Mouse (Mus musculus) left cerebral cortex, postnatal 25 days (tissue): ENCODE data around the gene Rasgrf2. TPM values are rescaled to one million over a fixed set of nuclear protein-coding genes. Genes with fewer than 3 reads are reported as not detected.
"Not testable (repeated sequence)": the region's sequence is repeated elsewhere in the genome, so short reads cannot be mapped to it uniquely, and the experiment has no call there.

Source experiments
- DNase-seq, 2 experiments: peaks; one replicate each; pipeline ENCODE4 v3.0.0; 2022; ENCODE audit warnings: low spot score in 2 of 2, mixed read lengths in 1 of 2
- intact Hi-C: fragments of 180-260 bp; cut with DNase I; formaldehyde crosslinking; loops from one replicate; pipeline ENCODE4 v1.15.1; 2025
- total RNA-seq, 2 experiments: library from RNA; stranded (reverse); gene quantifications; 2 replicates each; pipeline ENCODE4 v1.2.3; 2021

Rasgrf2 gene
- total RNA-seq = 100 to 1,000 TPM; 192 to 196 TPM

DNA sequence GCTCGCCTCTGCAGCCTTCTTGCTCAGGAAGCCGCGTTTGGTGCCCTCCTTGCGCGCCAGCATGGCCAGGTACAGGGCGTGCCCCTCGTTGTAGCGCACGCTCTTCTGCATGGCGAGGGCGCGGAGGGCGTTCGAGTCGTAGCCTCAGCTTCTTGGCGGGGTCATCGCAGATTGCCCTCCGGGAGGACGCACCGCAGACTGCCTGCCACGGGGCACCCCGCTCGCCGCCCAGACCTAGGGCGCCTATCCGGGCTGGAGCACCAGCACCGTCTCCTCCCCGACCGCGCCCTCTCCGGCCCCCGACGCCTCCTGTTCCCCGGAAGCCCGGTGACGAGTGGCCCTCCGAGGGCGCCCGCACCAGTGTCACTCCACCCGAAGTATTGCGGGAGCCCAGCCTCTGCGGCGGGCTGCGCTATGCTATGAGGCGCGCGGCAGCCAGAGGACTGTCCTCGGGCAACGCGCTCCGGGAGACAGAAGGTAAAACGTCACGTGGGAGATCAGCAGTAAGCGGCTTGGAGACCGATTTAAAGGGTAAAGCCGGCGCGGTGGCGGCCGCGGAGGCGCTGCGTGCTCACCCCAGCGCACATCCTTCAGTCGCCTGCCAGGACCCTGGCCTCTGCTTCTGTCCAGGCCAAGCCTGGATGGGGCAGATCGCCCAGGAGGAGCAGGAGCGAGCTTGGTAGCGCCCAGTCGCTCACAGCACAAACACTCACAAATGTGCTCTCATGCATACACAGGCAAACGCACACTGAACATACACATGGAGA, at the start of gene Rasgrf2:
Rasgrf2 (minus strand) TSS at position 273 of the 767 bp plus-strand sequence.
- DNase-seq = peak; percentile 74 to 78
- intact Hi-C loops = loop anchor here (2.0 to 5.0 kb wide), 3 partner anchors 105 to 224 kb away; no protein-coding TSS in a partner anchor

DNA sequence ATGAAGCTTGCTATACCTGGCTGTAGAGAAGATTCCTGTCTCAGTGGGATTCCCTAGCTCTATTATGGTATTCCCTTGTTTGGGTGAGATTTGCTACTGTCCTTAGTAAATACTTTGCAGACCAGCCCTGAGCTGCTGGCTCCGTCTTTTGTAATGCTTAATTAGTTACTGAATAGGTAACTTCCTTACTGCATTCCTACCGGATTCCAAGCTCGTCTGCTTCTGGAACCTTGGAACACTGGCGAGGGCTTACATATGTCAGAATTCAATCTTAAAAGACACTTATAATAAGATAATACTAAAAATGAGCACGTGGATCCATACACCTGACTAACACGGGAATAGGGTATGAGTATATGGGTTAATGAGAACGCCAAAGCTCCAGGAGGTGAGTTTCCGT, 41.2 kb upstream of the Rasgrf2 start:
- intact Hi-C loops, DNase-seq: not testable (repeated sequence)

DNA sequence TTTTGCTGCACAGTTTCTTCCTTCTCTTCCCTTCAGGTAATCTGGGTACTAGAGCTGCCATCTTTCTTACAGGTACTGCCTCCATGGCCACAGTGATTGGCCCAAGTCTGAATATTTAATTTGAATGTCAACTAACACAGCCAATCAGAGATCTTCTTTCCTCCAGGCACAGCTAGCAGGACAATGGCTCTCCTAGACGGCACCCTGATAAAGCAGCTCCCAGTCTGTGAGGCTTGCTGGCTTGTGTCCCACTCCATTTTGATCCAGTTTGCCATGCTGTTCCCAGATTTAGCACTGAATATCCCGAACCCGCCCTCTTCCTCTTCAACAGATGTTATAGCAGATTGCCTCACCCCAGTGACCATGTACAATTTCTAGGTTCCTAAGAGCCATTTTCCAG, 19.1 kb upstream of the Rasgrf2 start:
- intact Hi-C loops = no loop called here
- DNase-seq = no peak

DNA sequence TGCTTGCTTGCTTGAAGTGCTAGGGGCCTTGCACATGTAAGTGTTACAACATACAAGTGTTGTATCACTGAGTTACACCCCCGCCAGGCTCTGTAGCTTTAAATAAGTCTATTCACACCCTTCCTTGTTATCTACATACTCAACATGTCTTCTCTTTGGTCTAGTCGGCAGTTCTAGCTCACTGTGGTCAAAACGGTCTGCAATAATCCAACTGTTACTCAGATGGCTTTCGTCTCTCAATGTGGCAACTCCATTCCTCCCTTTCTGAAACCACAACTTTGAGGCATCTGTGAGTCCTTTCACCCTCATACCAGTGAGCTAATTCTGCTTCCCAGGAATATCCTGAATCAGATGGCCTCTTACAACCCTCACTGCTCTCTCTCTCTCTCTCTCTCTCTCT, 17.4 kb upstream of the Rasgrf2 start:
- DNase-seq = no peak
- intact Hi-C loops = no loop called here

DNA sequence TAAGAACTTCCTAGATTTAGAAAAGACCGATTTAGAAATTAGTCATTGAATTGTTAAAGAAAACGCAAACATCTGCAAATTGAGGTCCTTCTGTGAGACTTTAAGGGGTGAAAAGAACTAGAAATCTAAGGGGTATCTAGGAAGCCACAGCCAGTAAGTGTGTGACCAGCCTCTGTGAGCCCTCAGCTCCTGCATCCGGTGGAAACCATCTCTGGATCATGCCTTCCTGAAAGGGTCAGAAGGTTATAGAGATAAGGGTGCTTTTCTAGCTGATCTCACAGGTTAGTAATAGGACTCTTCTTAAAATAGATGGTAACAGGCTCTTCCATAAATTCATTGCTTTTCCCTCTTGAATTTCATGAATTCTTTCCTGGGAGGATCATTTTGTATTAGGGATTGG, 3.3 kb upstream of the Rasgrf2 start:
- intact Hi-C loops = loop anchor here (5.0 kb wide), 1 partner anchor 227 kb away; no protein-coding TSS in a partner anchor

DNA sequence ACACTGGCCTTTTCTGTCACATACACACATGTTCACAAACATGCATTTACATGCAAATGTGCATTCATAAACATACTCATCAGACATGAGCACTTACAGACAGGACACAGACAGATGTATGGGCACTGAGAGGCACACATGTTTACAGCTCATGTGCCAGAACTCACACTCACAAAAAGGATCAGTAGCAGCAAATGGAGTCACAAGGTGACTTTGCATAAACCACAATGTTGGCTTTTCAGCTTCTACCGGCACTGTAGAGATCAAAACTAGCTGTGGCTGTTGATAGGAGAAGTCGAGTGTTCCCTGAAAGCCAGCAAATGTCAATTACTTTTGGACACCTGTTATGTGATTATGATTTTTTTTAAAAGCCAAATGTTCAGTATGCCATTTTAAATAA, 1.1 kb upstream of the Rasgrf2 start:
- no peak for DNase-seq
- intact Hi-C loops = loop anchor here (5.0 kb wide), 1 partner anchor 225 kb away; no protein-coding TSS in a partner anchor

More for the DNA sequence above, 3.3 kb upstream of the Rasgrf2 start:
- DNase-seq = no peak

DNA sequence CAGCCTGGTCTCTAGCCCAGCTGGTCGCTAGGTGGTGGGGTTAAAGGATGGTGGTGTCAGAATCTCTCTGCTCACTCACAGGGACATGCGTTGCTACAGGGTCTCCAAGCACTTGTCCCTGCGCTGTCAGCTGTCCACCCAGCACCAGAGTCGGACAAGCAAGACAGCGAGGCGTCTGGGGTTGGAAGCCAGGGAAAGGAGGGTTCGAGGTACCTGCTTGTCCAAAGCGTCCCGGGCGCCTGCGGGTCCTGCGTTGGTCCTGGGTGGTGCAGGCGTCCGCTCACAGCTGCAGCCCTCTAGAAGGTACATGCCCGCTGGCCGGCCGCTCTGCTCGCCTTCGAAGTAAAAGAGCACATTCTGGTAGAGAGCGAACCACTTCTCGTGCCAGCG, 467 bp downstream of the Rasgrf2 start:
- intact Hi-C loops = loop anchor here (2.0 to 5.0 kb wide), 3 partner anchors 106 to 224 kb away; no protein-coding TSS in a partner anchor
- DNase-seq = peak; percentile 32 to 42

DNA sequence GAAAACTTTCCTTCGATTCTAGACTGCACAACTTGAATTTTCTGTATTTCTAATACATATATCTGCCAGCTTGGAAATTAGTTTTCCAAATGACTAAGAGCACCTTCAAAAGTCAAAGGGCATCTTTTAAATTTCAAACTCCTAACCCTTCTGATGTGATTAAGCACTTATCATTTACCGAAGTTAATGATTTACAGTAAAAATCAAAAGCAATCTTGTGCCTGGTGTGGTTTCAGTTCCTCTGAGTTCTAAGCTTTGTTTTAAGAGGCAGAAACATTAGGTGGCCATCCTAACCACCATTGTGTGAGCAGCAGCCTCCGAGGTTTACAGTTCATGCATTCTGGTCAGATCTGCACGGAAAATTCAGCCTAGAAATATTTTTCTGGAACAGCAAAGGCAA, 1.6 kb downstream of the Rasgrf2 start:
- intact Hi-C loops = loop anchor here (2.0 to 5.0 kb wide), 4 partner anchors 77 to 223 kb away; no protein-coding TSS in a partner anchor
- DNase-seq = no peak

DNA sequence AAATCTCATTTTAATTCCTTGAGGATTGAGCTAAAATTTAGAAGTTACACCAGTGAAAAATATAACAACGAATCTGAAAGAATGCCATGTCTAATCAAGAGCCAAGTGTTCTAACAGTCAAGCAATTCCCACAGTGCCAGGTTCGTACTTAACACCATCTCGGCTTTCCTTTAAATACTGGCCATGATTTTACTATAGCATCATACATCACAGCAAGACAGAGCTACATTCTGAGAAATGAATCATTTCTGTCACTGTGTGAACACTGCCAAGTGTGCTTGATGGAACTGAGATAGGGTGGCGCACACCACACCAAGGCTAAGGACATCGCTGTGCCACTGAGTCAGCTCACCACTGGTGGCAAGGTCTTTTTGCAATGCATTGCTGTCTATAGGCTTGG, 5.6 kb downstream of the Rasgrf2 start:
- intact Hi-C loops = no loop called here
- peak in 1 of 2 experiments; percentile 74 for DNase-seq

DNA sequence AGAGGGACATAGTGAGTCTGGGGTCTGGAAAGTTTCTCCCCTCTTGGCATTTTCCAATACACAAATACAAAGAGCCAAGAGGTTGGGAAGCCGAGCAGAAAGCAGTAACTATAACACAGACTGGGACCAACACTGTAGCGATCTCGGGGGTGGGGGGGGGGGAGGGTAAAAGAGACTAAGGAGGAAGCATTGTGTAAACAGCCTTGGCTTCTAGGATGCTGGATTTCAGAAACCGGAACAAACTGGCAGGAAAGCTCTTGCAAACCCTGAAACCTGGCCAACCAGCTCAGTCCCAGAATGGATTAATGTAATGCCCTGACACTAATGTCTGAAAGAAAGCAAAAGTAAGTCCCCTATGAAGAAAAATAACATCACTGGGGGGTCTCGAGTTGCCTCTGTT, 11.8 kb downstream of the Rasgrf2 start:
- intact Hi-C loops = no loop called here
- no peak for DNase-seq

DNA sequence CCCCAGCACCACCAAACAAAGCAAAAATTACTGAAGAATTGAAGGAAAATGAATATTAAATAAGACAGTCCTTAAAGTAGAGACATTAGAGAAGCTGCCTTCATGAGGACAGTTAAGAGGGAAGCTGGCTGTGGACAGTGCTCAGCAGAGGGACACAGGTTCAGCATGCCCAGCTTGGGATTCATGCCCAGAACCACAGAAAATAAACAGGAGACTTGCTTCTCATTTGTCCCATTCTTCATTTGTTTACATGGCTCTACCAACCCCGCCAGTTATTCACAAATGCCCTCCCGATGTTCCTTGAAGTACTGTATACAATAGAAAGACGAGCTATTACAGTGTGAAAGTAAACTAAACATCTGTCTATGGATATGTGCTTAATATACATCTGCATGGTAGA, 17.4 kb downstream of the Rasgrf2 start:
- intact Hi-C loops = no loop called here
- DNase-seq = no peak

DNA sequence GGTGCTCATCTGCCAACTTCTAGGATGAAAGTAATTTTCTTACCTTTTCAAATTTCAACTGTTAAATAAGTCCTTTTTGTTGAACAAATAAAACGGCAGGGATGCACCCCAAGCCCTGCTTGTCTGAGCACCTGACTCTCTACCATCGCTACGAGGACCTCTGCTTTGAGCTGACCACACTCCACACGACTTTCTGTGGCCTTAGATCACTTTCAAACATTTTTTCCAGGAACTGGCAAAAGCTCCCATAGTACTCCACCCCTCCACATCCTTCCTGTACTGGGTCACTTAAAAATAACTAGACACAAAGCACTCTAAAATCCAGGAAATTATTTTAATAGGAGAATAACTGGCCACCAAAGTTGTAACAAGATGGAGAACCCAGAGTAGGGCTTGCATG, 23.2 kb downstream of the Rasgrf2 start:
- intact Hi-C loops = no loop called here
- no peak for DNase-seq

DNA sequence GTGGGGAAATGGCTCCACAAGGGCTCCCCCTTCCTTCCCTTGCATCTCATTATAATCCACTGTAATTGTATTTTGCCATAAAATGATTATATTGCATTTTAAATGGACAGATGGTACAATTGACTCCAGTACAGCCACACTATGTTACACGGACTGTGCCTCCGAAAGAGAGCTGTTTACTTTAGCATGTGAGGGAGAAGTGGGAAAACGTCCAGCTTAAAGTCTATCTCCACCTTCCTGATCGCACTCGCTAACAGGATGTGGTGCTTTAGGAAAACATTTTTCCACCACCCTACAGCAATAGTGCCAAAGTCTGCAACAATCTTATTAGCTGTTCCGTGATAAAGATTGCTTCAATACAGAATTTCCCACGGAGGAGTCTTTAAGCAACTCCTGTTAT, 27.2 kb downstream of the Rasgrf2 start:
- DNase-seq = peak in 1 of 2 experiments; percentile 31
- intact Hi-C loops = no loop called here

DNA sequence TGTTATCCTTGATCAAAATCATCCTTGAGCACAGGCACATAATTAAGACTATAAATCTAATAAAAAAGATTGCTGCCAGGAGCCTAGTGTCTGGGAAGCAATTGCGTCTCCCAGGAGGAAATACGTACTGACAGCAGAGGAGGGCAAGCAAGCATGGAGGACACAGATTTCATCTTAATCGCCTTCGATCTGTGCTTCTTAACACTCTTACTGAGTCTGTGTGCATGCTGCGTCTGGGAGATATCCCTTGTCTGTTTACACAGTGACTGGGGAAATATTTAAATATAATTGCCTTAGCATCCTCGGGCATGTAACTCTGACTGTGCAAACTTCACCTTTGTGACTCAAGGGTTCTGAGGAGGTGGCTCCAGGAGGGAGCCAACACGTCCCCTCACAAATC, 33.0 kb downstream of the Rasgrf2 start:
- no peak for DNase-seq
- intact Hi-C loops = no loop called here

DNA sequence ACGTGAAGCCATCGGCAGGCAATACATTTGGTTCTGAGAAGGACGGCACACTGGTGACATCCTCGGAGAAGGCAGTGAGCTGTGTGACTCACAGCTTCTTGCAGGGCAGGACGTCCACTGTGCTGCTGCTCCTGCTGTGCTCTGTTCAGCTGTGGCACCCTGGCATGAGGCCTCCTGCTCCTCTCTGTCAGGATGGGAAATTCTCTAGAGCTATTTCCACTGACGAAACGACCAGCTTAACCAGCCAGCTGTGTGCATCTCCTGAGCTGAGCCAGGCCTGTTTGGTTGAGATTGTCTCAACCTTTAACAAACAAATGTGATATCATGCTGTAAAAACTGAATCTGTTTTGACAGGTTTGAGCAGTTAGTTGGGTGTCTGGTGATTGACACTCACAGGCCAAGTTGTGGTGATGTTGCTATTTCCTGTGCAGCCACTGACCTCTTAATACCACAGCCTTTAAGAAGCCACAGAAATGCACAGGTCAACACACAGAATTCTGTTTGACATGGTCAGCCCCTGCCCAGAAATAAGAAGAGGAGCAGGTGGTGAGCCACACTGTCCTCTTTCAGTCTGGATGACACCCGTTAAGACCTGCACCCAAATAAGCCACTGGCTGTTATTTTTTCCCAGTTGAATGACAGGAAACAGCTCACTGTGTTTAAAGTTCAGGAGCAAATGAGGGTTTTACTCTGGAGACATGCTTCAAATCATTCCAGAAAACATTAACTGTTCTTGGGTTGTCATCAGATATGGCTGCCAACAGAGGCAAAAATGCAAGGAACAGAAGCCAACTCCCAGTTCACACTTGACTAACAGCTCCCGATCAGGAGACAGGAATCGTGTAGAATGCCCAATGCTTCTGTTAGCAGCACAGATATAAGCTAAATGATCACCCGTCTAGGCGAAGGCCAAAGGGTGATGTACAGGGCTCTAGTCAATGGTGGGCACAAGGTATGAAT, 36.0 kb downstream of the Rasgrf2 start:
- DNase-seq = peak in 1 of 2 experiments; percentile 31
- intact Hi-C loops = no loop called here

DNA sequence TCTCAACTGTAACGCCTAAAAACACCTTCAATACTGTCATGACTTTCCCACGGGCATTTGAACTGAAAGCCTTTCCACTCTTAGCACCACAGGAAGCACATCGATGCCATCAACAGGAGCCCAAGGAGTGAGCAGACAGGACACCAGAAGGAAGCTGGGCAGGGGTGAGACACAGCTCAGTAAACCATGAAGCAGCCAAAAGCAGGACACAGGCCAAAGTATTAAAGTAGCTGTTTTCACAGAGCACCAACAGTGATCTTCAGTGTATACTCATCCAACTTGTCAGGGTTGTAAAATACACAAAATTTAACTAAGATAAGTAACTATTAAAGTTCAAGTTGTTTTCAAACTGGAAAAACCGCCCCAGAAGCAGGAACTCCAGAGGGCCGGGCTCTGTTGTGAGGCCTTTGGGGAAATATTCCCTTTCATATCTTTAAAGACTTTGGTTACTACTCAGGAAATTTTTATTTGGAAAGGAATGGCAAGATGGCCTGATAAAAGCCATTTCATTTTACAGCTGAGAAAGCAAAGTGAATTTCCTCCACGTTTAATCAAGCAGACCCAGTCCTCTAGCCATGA, 37.7 kb downstream of the Rasgrf2 start:
- no peak for DNase-seq
- intact Hi-C loops = no loop called here

DNA sequence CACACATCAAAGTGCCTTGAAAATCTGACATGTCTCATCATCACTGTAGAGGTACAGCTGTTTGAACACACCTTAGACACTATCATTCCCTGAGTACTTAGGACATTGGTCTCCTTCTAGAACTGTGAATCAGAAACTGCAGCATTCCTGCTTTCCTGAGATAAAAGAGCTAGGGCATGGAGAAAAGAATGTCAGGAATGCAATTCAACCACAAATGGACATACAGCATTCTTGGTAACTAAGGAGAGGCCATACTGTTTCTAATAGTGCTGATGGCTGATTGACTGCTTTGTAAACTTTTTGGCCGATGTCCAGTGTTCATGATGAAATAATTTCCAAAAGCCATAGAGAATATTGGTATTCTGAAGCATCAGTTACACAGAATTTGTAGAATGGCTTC, 58.3 kb downstream of the Rasgrf2 start:
- no peak for DNase-seq
- intact Hi-C loops = no loop called here

DNA sequence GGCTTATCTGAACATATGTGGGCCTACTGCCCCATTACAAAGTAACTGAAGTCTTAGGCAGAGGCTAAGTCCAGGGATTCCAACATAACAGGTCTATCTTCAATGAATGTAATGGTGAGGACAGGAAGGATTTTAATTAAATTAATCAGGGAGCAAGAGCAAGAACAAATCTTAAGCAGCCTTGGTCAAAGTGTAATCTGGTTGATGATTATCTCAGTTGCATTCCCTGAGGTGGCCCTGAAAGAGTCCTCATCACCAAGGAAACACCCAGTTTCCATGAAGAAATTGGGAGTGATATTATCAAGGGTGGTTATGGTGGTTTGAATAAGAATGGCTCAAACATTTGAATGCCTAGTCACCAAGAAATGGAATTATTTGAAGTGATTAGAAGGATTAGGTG, 62.8 kb downstream of the Rasgrf2 start:
- DNase-seq = no peak
- intact Hi-C loops = no loop called here

DNA sequence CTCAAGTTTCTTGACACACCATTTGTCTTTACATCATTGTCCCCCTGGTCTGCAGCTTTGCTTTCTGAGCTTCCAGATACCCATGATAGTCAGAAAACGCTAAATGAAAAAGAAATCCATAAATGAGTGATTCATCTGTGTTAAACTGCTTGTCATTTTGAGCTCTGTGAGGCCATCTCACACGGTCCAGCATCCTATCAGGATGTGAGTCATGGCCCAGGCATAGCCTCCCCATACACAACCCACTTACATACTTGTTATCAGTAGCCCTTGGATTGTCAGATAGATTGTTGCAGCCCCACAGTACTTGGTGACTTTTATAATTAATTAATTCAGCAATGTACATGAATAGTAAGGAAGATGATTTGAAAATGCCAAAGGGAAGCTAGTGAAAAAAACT, 63.6 kb downstream of the Rasgrf2 start:
- DNase-seq = no peak
- intact Hi-C loops = no loop called here

DNA sequence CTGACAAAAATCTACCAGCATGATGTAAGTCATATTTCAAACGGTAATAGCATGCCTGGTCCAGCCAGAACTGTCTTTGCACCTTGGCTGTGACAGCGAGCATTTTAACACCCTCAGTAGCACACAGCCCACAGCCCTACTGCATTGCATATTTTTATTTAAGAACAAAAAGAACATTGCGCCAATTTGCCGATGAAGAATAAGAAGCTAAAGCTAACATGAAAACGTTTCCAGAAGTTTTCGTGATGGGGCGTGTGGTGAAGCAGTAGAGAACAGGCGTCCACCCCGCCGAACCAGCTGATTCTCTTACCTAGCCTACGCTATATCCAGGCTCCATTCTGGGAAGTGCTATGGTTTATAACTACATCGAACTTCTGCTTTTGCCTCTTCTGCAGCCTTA, 77.7 kb downstream of the Rasgrf2 start:
- peak; percentile 47 to 90 for DNase-seq
- intact Hi-C loops = loop anchor here (2.0 to 5.0 kb wide), 2 partner anchors 75 to 184 kb away; no protein-coding TSS in a partner anchor
